Mouse (Mus musculus) kidney, adult 2 months (tissue): Measurements from ENCODE around the gene Sox5. TPM values are rescaled to one million over a fixed set of nuclear protein-coding genes. Genes with fewer than 3 reads are reported as not detected.
"Not testable (repeated sequence)": the region's sequence is repeated elsewhere in the genome, so short reads cannot be mapped to it uniquely, and the experiment has no call there.

Source experiments
- DNase-seq: peaks from one replicate; pipeline ENCODE4 v3.0.0; 2021
- H3K27ac ChIP-seq: fragments of 200-500 bp; 2 replicates; pipeline ENCODE4 v1.5.1; 2012; ENCODE audit warnings: low read depth, low read length, control low read depth, inconsistent platforms; ENCODE audit not compliant: insufficient read depth
- H3K27me3 ChIP-seq: fragments of 200-500 bp; replicated peaks from 2 replicates; pipeline ENCODE4 v1.6.1; 2012; ENCODE audit warnings: mild to moderate bottlenecking, moderate library complexity, low read length, inconsistent platforms; ENCODE audit not compliant: control insufficient read depth, insufficient read depth
- H3K36me3 ChIP-seq: fragments of 200-500 bp; 2 replicates; pipeline ENCODE4 v1.6.1; 2012; ENCODE audit warnings: mild to moderate bottlenecking, moderate library complexity, low read length, inconsistent platforms; ENCODE audit not compliant: control insufficient read depth, insufficient read depth
- H3K4me1 ChIP-seq: fragments of 200-500 bp; 2 replicates; pipeline ENCODE4 v1.6.1; 2011; ENCODE audit warnings: low read length; ENCODE audit not compliant: control insufficient read depth, insufficient read depth
- H3K4me3 ChIP-seq: fragments of 200-500 bp; 2 replicates; pipeline ENCODE4 v1.5.1; 2011; ENCODE audit warnings: mild to moderate bottlenecking, low read depth, low read length, control low read depth; ENCODE audit not compliant: insufficient read depth
- CTCF ChIP-seq: fragments of 200-500 bp; conservative IDR thresholded peaks from 2 replicates; pipeline ENCODE4 v1.5.1; 2011; ENCODE audit warnings: low read depth, mild to moderate bottlenecking, control low read depth, low read length, moderate library complexity, mixed read lengths; ENCODE audit not compliant: insufficient read depth, insufficient read length
- POLR2A ChIP-seq: fragments of 200-500 bp; IDR thresholded peaks from one replicate; pipeline ENCODE4 v1.6.1; 2011; ENCODE audit warnings: low read depth, low read length, control low read depth
- WGBS: fragments of 180-500 bp; shearing (Covaris S2); methylation state at CpG from one replicate; pipeline ENCODE4 v1.1.7; 2018; 5-methylcytosine and 5-hydroxymethylcytosine counted together
- polyA plus RNA-seq: library from polyadenylated mRNA; depleted of rRNA; stranded (reverse); fragments of >200 nt; gene quantifications from 2 replicates; pipeline ENCODE4 v1.2.3, GENCODE M21; 2012

The Sox5 gene
- polyA plus RNA-seq, 1 experiment, result 2.9 TPM

DNA sequence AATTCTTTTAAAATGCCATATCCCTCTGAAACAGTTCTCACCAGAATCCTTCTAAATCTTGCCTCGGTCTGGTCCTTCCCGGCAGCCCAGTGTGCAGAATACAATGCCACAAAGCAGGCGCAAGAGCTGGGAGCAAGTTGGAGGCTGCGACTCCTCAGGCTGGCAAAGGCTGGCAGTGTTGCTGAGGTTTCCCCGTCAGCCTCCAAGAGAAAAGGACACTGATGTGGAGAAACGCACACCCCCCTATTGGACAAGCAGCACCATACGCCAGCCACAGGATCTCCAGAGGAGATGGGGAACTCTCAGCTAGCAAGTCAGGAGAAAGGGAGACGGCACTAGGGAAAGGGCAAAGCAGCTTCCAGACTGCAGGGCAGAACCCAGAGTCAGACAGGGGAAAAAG is 577.8 kb downstream of the Sox5 start:
- TF ChIP-seq CTCF, result no peak
- TF ChIP-seq POLR2A, result no peak

DNA sequence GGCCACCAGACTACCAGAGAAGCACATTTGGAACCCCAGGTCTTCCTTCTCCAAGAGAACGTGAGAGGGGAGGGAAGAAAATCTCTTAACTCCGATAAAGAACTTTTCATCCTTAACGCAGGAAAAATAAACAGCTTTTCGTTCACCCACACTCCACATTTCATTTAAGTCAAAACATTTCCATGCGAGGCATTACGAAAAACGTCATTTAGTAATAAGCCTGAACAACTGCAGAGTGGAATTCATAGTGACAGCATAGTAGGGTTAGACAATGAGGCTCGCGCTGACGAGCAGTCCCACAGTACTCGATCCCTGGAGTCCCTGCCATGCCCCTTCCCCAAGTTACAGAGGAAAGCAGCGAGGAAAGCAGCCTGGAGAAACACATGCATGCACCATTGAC is 578.8 kb downstream of the Sox5 start:
- no peaks in the 10 kb centered on the region for H3K4me1 ChIP-seq
- DNase-seq, result no peak
- 71% methylated on average over 12 of the region's 12 CpGs for WGBS
- no peaks in the 10 kb centered on the region for H3K36me3 ChIP-seq
- H3K27me3 ChIP-seq, result no peaks in the 10 kb centered on the region; the same call in 1 of the 2 replicates
- no peak overlapping the region for H3K27ac ChIP-seq
- TF ChIP-seq CTCF, result no peak
- no peak for TF ChIP-seq POLR2A
- H3K4me3 ChIP-seq, result no peak overlapping the region

More for the DNA sequence above, 577.8 kb downstream of the Sox5 start:
- Histone ChIP-seq H3K27ac (no peak overlapping the region), H3K4me3 (no peak overlapping the region), H3K4me1 (no peaks in the 10 kb centered on the region), H3K36me3 (no peaks in the 10 kb centered on the region), H3K27me3 (no peaks in the 10 kb centered on the region; the same call in 1 of the 2 replicates)
- 67% methylated on average over 8 of the region's 8 CpGs for WGBS
- DNase-seq, result no peak

DNA sequence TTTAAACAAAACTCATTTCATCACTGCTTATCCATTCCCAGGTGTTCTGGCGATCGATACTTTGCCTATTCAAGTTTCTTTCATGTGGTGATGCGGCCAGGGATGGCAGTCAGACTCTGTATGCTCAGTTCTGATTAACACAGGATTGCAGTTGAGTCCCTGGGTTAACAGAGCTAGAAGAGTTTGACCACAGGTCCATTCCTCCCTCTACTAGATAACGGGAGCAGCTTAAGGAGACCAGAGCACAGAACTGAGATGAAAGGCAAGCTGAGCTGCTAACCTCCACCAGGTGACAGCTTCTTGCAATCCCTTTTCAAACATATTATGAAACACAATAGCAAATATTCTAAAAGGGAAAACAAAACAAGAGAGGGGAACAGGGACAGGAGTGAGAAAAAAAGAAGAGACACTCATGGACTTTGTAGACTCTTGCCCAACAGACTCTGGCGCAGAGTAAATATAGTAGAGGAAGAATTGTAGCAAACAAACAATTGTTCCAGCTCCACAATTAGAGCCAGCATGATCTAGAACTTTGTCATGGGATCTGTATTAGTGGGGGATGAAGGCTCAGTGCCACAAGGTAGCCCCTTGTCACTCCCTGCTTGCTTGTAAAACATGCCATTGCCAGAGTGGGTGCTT is 580.3 kb downstream of the Sox5 start:
- 92% methylated on average over 5 of the region's 5 CpGs for WGBS
- no peak for DNase-seq
- no peak for TF ChIP-seq POLR2A
- TF ChIP-seq CTCF, result no peak
- no peaks in the 10 kb centered on the region for H3K36me3 ChIP-seq
- no peaks in the 10 kb centered on the region; the same call in 1 of the 2 replicates for H3K27me3 ChIP-seq
- no peak overlapping the region for H3K4me3 ChIP-seq
- no peaks in the 10 kb centered on the region for H3K4me1 ChIP-seq
- H3K27ac ChIP-seq, result no peak overlapping the region

DNA sequence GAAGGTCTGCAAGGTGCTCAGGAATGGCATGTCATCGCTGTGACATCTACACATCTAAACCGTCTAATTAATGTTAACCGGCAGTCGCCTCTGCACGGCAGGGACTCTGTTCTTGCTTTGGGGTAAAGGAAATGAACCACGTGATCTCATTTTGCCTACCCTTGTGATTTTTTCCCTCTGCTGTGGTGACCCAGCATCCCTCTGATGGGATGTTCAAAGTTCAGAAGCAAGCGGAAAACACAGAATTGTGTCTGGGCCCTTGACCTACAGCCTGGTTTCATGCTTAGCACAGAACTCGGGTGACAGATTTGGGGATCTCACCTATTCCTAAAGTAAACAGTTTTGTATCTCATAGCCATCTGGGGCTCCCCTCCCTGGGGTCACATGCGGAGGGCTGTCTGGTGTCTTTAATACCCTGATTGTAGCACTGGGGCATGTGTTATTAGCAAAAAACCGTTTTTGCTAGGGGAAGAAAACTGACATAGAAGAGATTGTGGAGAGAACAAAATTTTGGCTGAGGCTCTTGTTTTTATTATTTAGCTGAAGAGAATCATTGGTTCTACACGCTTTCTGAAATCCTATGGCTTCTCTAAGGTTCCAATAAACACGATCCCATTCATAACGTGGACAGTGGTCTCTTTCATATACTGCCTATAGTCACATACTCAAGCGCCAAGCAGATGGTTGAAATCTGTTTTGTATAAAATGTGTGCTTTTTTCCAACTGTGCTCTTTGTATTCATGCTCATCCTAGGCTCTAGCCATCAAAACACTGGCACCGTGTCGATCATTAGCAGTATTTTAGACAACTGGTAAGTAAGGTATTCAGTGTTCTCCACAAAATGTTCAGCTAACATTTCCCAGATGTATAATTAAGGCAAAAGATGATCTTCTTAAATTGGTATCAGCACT is 584.3 kb downstream of the Sox5 start:
- Histone ChIP-seq H3K27ac (no peak overlapping the region), H3K4me3 (no peak overlapping the region), H3K36me3 (no peaks in the 10 kb centered on the region), H3K4me1 (no peaks in the 10 kb centered on the region), H3K27me3 (no peaks in the 10 kb centered on the region)
- DNase-seq, result no peak
- 80% methylated on average over 16 of the region's 16 CpGs for WGBS
- TF ChIP-seq CTCF, result no peak
- TF ChIP-seq POLR2A, result no peak

DNA sequence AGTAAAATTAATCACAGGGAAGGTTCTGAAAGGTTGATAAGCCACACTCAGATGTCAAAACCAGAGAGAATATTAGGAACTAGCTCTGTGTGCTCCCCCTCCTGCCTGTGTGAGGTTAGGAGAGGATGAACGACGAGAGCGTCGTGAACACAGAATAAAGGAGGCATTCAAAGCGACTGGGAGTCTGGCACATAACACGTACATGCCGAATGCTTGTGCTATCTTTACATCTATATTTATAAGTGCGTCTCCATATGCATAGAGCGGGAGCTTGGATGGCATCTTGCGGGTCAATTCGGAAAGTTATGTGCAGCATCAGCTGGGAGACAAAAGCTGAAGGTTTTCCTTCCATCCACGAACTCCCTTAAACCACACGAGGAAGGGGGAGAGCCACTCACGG is 585.8 kb downstream of the Sox5 start:
- 92% methylated on average over 14 of the region's 14 CpGs for WGBS
- H3K4me1 ChIP-seq, result no peaks in the 10 kb centered on the region
- TF ChIP-seq POLR2A (no peak), CTCF (no peak)
- no peaks in the 10 kb centered on the region for H3K36me3 ChIP-seq
- DNase-seq, result no peak
- no peak overlapping the region for H3K4me3 ChIP-seq
- no peaks in the 10 kb centered on the region for H3K27me3 ChIP-seq
- H3K27ac ChIP-seq, result no peak overlapping the region

DNA sequence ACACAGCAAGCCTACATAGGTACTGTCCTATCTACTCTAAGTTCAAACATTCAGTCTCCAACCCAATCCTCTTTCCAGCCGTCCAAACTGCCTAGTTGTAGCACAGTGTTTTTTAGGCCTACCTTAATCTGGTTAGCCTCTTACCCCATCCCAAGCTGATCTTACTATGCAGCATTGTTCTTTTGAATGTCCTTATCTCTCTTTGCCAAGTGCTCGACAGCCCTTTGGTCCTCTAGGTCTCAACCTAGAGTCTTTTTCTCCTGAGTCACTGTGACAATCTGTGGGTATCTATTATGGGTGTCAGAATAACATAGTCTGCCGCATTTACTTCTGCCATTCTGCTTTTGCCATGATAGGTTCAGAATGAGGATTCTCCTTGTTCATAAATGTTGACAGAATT is 598.7 kb downstream of the Sox5 start:
- no peak for TF ChIP-seq CTCF
- TF ChIP-seq POLR2A, result no peak
- no peak for DNase-seq
- H3K27me3 ChIP-seq, result no peaks in the 10 kb centered on the region
- 93% methylated on average over 3 of the region's 3 CpGs for WGBS
- H3K4me3 ChIP-seq, result no peak overlapping the region
- H3K36me3 ChIP-seq, result no peaks in the 10 kb centered on the region
- no peak overlapping the region for H3K27ac ChIP-seq
- no peaks in the 10 kb centered on the region for H3K4me1 ChIP-seq

DNA sequence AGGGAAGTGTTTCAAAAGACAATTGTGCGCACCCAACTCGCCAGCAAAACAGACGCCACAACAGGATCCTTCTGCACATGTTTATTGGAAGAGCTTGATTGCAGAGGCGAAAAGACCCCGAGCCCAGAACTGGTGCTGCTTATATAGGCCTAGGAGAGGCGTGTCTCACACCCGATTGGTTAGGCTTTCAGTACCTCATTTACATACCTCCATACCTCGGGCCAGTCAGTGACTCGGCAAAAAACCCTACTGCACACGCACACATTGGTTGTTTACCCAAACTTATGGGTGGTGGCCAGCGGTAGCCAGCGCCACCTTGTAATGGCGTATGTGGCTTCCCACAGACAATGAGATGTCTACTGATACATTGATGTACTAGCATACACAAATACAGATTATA is 599.3 kb downstream of the Sox5 start:
- H3K36me3 ChIP-seq, H3K4me3 ChIP-seq, H3K27me3 ChIP-seq, H3K27ac ChIP-seq, H3K4me1 ChIP-seq, DNase-seq: not testable (repeated sequence)
- WGBS, result 96% methylated on average over 13 of the region's 13 CpGs
